Mouse (Mus musculus): ENCODE results near the gene Dnaja2. TPM values are rescaled to one million over a fixed set of nuclear protein-coding genes. Genes with fewer than 3 reads are reported as not detected.

Dnaja2 gene
- polyA plus RNA-seq (2014; fragmentation: Nextera tagmentation; extraction: Ambion mirVana): 153 and 154 TPM in 2 replicates

GRCm38 (mm10) chr8:85555181-85556145 is at the start of gene Dnaja2:
Dnaja2 (minus strand) TSS chr8:85555344.
- Histone ChIP-seq H3K9ac (ENCODE audit: low read length) (peak within 1 kb of the TSS; percentile 92), H3K4me2 (ENCODE audit: low read length) (peak within 1 kb of the TSS; percentile 97), H3K27me3 (replicated peaks; ENCODE audit: control insufficient read depth, insufficient read depth, low read length) (no peaks in the 10 kb centered on the region), H3K9me3 (ENCODE audit: control insufficient read depth, low read length) (no peaks in the 10 kb centered on the region), H3K36me3 (ENCODE audit: control insufficient read depth, insufficient read depth, low read length) (peaks cover 31% of the 10 kb centered on the region), H3K4me1 (replicated peaks; ENCODE audit: control insufficient read depth, insufficient read depth, low read length) (peaks cover 4% of the 10 kb centered on the region), H3K27ac (ENCODE audit: low read depth) (peak within 1 kb of the TSS; percentile 94), H3K4me3 (ENCODE audit: low read depth, low read length) (peak within 1 kb of the TSS; percentile 94)
- ATAC-seq (replicated peaks; ENCODE audit: low FRiP score, low TSS enrichment, low read depth): peak; percentile 94
- under 1% methylated on average over 71 of the region's 77 CpGs for WGBS
- peak; percentile 97 for DNase-seq (ENCODE audit: low spot score)

GRCm38 (mm10) chr8:85604201-85604600 is 49.1 kb upstream of the Dnaja2 start:
- H3K9me3 ChIP-seq (ENCODE audit: control insufficient read depth, low read length): no peaks in the 10 kb centered on the region
- H3K4me3 ChIP-seq (ENCODE audit: low read depth, low read length): no peak overlapping the region
- H3K4me2 ChIP-seq (ENCODE audit: low read length): no peak overlapping the region
- no peak for ATAC-seq (replicated peaks; ENCODE audit: low FRiP score, low TSS enrichment, low read depth)
- peak; percentile 13 for DNase-seq (ENCODE audit: low spot score)
- no peaks in the 10 kb centered on the region for H3K36me3 ChIP-seq (ENCODE audit: control insufficient read depth, insufficient read depth, low read length)
- no peaks in the 10 kb centered on the region for H3K4me1 ChIP-seq (replicated peaks; ENCODE audit: control insufficient read depth, insufficient read depth, low read length)
- H3K27me3 ChIP-seq (replicated peaks; ENCODE audit: control insufficient read depth, insufficient read depth, low read length): no peaks in the 10 kb centered on the region
- no peak overlapping the region for H3K27ac ChIP-seq (ENCODE audit: low read depth)
- H3K9ac ChIP-seq (ENCODE audit: low read length): no peak overlapping the region
- 78% methylated on average over 4 of the region's 4 CpGs for WGBS

GRCm38 (mm10) chr8:85603203-85603895 is 48.2 kb upstream of the Dnaja2 start:
- no peaks in the 10 kb centered on the region for H3K9me3 ChIP-seq (ENCODE audit: control insufficient read depth, low read length)
- H3K27me3 ChIP-seq (replicated peaks; ENCODE audit: control insufficient read depth, insufficient read depth, low read length): no peaks in the 10 kb centered on the region
- H3K4me2 ChIP-seq (ENCODE audit: low read length): no peak overlapping the region
- DNase-seq (ENCODE audit: low spot score) (peak; percentile 82), ATAC-seq (replicated peaks; ENCODE audit: low FRiP score, low TSS enrichment, low read depth) (no peak)
- H3K4me3 ChIP-seq (ENCODE audit: low read depth, low read length): no peak overlapping the region
- WGBS: 32% methylated on average over 8 of the region's 8 CpGs
- no peak overlapping the region for H3K9ac ChIP-seq (ENCODE audit: low read length)
- H3K4me1 ChIP-seq (replicated peaks; ENCODE audit: control insufficient read depth, insufficient read depth, low read length): no peaks in the 10 kb centered on the region
- no peak overlapping the region for H3K27ac ChIP-seq (ENCODE audit: low read depth)
- H3K36me3 ChIP-seq (ENCODE audit: control insufficient read depth, insufficient read depth, low read length): no peaks in the 10 kb centered on the region

- no peaks in the 10 kb centered on the region for H3K4me1 ChIP-seq (replicated peaks; ENCODE audit: control insufficient read depth, insufficient read depth, low read length)
- no peak for DNase-seq (ENCODE audit: low spot score)
- no peaks in the 10 kb centered on the region for H3K27me3 ChIP-seq (replicated peaks; ENCODE audit: control insufficient read depth, insufficient read depth, low read length)
- 81% methylated on average over 4 of the region's 4 CpGs for WGBS
- H3K9me3 ChIP-seq (ENCODE audit: control insufficient read depth, low read length): no peaks in the 10 kb centered on the region
- H3K9ac ChIP-seq (ENCODE audit: low read length): no peak overlapping the region
- no peak overlapping the region for H3K4me3 ChIP-seq (ENCODE audit: low read depth, low read length)
- no peak overlapping the region for H3K4me2 ChIP-seq (ENCODE audit: low read length)
- ATAC-seq (replicated peaks; ENCODE audit: low FRiP score, low TSS enrichment, low read depth): no peak
- H3K36me3 ChIP-seq (ENCODE audit: control insufficient read depth, insufficient read depth, low read length): no peaks in the 10 kb centered on the region
- no peak overlapping the region for H3K27ac ChIP-seq (ENCODE audit: low read depth)
Measured at GRCm38 (mm10) chr8:85602737-85603136, 47.6 kb upstream of the Dnaja2 start.

- DNase-seq (ENCODE audit: low spot score): no peak
- no peak overlapping the region for H3K27ac ChIP-seq (ENCODE audit: low read depth)
- no peak for ATAC-seq (replicated peaks; ENCODE audit: low FRiP score, low TSS enrichment, low read depth)
- H3K9ac ChIP-seq (ENCODE audit: low read length): no peak overlapping the region
- H3K27me3 ChIP-seq (replicated peaks; ENCODE audit: control insufficient read depth, insufficient read depth, low read length): no peaks in the 10 kb centered on the region
- H3K4me2 ChIP-seq (ENCODE audit: low read length): no peak overlapping the region
- no peak overlapping the region for H3K4me3 ChIP-seq (ENCODE audit: low read depth, low read length)
- 76% methylated on average over 8 of the region's 8 CpGs for WGBS
- no peaks in the 10 kb centered on the region for H3K4me1 ChIP-seq (replicated peaks; ENCODE audit: control insufficient read depth, insufficient read depth, low read length)
- H3K9me3 ChIP-seq (ENCODE audit: control insufficient read depth, low read length): no peaks in the 10 kb centered on the region
- H3K36me3 ChIP-seq (ENCODE audit: control insufficient read depth, insufficient read depth, low read length): no peaks in the 10 kb centered on the region
Measured at GRCm38 (mm10) chr8:85601741-85602140, 46.6 kb upstream of the Dnaja2 start.

GRCm38 (mm10) chr8:85597413-85598191 is 42.5 kb upstream of the Dnaja2 start:
- Histone ChIP-seq H3K27ac (ENCODE audit: low read depth) (no peak overlapping the region), H3K36me3 (ENCODE audit: control insufficient read depth, insufficient read depth, low read length) (no peaks in the 10 kb centered on the region), H3K4me2 (ENCODE audit: low read length) (no peak overlapping the region), H3K27me3 (replicated peaks; ENCODE audit: control insufficient read depth, insufficient read depth, low read length) (no peaks in the 10 kb centered on the region), H3K9ac (ENCODE audit: low read length) (no peak overlapping the region), H3K4me3 (ENCODE audit: low read depth, low read length) (no peak overlapping the region), H3K9me3 (ENCODE audit: control insufficient read depth, low read length) (no peaks in the 10 kb centered on the region), H3K4me1 (replicated peaks; ENCODE audit: control insufficient read depth, insufficient read depth, low read length) (no peaks in the 10 kb centered on the region; the same call in 1 of the 2 replicates)
- DNase-seq (ENCODE audit: low spot score) (no peak), ATAC-seq (replicated peaks; ENCODE audit: low FRiP score, low TSS enrichment, low read depth) (no peak)
- 50% methylated on average over 8 of the region's 8 CpGs for WGBS

GRCm38 (mm10) chr8:85595391-85595790 is 40.2 kb upstream of the Dnaja2 start:
- Histone ChIP-seq H3K9ac (ENCODE audit: low read length) (no peak overlapping the region), H3K9me3 (ENCODE audit: control insufficient read depth, low read length) (no peaks in the 10 kb centered on the region), H3K4me3 (ENCODE audit: low read depth, low read length) (no peak overlapping the region), H3K27ac (ENCODE audit: low read depth) (no peak overlapping the region), H3K36me3 (ENCODE audit: control insufficient read depth, insufficient read depth, low read length) (no peaks in the 10 kb centered on the region), H3K27me3 (replicated peaks; ENCODE audit: control insufficient read depth, insufficient read depth, low read length) (no peaks in the 10 kb centered on the region), H3K4me1 (replicated peaks; ENCODE audit: control insufficient read depth, insufficient read depth, low read length) (no peaks in the 10 kb centered on the region; the same call in 1 of the 2 replicates), H3K4me2 (ENCODE audit: low read length) (peak overlapping the region; percentile 13; the same call in 1 of the 2 replicates)
- ATAC-seq (replicated peaks; ENCODE audit: low FRiP score, low TSS enrichment, low read depth): no peak
- DNase-seq (ENCODE audit: low spot score): peak; percentile 60
- WGBS: 18% methylated on average over 6 of the region's 6 CpGs

DNA sequence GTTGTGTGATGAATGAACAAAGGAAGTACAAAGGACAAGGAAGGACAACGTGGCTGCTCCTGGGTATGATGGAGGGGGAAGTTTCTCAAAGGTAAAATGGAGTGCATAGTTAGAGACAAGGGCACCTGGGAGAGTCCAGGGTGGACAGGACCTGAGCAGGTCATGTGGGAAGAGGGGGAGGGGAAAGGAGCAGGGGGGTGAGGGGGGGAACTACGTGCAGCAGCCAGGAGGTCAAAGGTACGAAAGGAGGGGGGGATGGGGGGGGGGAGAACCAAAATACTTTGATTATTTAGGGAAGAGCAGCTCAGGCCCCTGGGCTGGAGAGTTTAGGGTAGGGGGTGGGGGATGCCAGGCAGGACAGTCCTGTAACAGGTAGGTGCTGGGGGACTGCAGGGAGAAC is 39.8 kb upstream of the Dnaja2 start:
- Histone ChIP-seq H3K4me2 (ENCODE audit: low read length) (no peak overlapping the region), H3K36me3 (ENCODE audit: control insufficient read depth, insufficient read depth, low read length) (no peaks in the 10 kb centered on the region), H3K4me3 (ENCODE audit: low read depth, low read length) (no peak overlapping the region), H3K9ac (ENCODE audit: low read length) (no peak overlapping the region), H3K27me3 (replicated peaks; ENCODE audit: control insufficient read depth, insufficient read depth, low read length) (no peaks in the 10 kb centered on the region), H3K27ac (ENCODE audit: low read depth) (no peak overlapping the region), H3K4me1 (replicated peaks; ENCODE audit: control insufficient read depth, insufficient read depth, low read length) (no peaks in the 10 kb centered on the region; the same call in 1 of the 2 replicates), H3K9me3 (ENCODE audit: control insufficient read depth, low read length) (no peaks in the 10 kb centered on the region)
- no peak for ATAC-seq (replicated peaks; ENCODE audit: low FRiP score, low TSS enrichment, low read depth)
- DNase-seq (ENCODE audit: low spot score): no peak
- WGBS: 36% methylated on average over 3 of the region's 3 CpGs

Data from intestine, embryonic 14.5 days (tissue).